Mouse (Mus musculus) stomach, embryonic 16.5 days (tissue): ENCODE results near the gene Colq. TPM values are rescaled to one million over a fixed set of nuclear protein-coding genes. Genes with fewer than 3 reads are reported as not detected.

Experiments used
- ATAC-seq: fragments of 200-750 bp; cut with Nextera tagmentation; 2 replicates; pipeline ENCODE4 v1.8.0; 2017; ENCODE audit warnings: moderate number of reproducible peaks, moderate TSS enrichment; ENCODE audit not compliant: insufficient read depth, low FRiP score
- H3K27ac ChIP-seq: fragments of 300-500 bp; sonication (generic); 2 replicates; pipeline ENCODE4 v1.5.1; 2014; ENCODE audit warnings: low read length
- H3K27me3 ChIP-seq: fragments of 300-500 bp; sonication (generic); 2 replicates; pipeline ENCODE4 v1.6.1; 2014; ENCODE audit warnings: low read length, control low read depth, mixed read lengths; ENCODE audit not compliant: control insufficient read depth, insufficient read depth
- H3K36me3 ChIP-seq: fragments of 300-500 bp; sonication (generic); 2 replicates; pipeline ENCODE4 v1.6.1; 2014; ENCODE audit warnings: low read length; ENCODE audit not compliant: control insufficient read depth, insufficient read depth
- H3K4me1 ChIP-seq: fragments of 300-500 bp; sonication (generic); 2 replicates; pipeline ENCODE4 v1.6.1; 2014; ENCODE audit warnings: low read length, control low read depth, mixed read lengths; ENCODE audit not compliant: control insufficient read depth, insufficient read depth
- H3K4me2 ChIP-seq: fragments of 300-500 bp; sonication (generic); 2 replicates; pipeline ENCODE4 v1.6.1; 2014; ENCODE audit warnings: low read depth, low read length, mixed read lengths
- H3K4me3 ChIP-seq: fragments of 300-500 bp; sonication (generic); replicated peaks from 2 replicates; pipeline ENCODE4 v1.5.1; 2014; ENCODE audit warnings: mild to moderate bottlenecking, low read length
- H3K9ac ChIP-seq: fragments of 300-500 bp; sonication (generic); 2 replicates; pipeline ENCODE4 v1.6.1; 2014; ENCODE audit warnings: low read length
- H3K9me3 ChIP-seq: fragments of 300-500 bp; sonication (generic); replicated peaks from 2 replicates; pipeline ENCODE4 v1.6.1; 2016; ENCODE audit warnings: low read length, control low read depth; ENCODE audit not compliant: control insufficient read depth
- WGBS: fragments of 180-500 bp; shearing (Covaris S2); extraction: QIAGEN DNeasy Blood & Tissue Kit; methylation state at CpG from one replicate; pipeline ENCODE4 v1.1.7; 2014; 5-methylcytosine and 5-hydroxymethylcytosine counted together
- polyA plus RNA-seq: library from polyadenylated mRNA; unstranded; fragments of >200 nt; fragmentation: Nextera tagmentation; extraction: Ambion mirVana; gene quantifications from 2 replicates; pipeline ENCODE4 v1.2.1, GENCODE M21; 2015

Gene Colq
- polyA plus RNA-seq, 1 experiment from 2014 or later: 2.1 TPM

GRCm38 (mm10) chr14:31519165-31519564, 72.0 kb downstream of the Colq start:
- Histone ChIP-seq H3K9ac (no peak overlapping the region), H3K36me3 (no peaks in the 10 kb centered on the region), H3K4me3 (no peak overlapping the region), H3K9me3 (peaks cover 6% of the 10 kb centered on the region; the same call in 1 of the 2 replicates), H3K27me3 (no peaks in the 10 kb centered on the region), H3K4me2 (peak overlapping the region; percentile 33; the same call in 1 of the 2 replicates), H3K27ac (no peak overlapping the region), H3K4me1 (peaks cover 4% of the 10 kb centered on the region; the same call in 1 of the 2 replicates)
- 24% methylated on average over 3 of the region's 3 CpGs for WGBS
- ATAC-seq: peak; percentile 75; the same call in 1 of the 2 replicates

- no peak overlapping the region for H3K4me2 ChIP-seq
- H3K9me3 ChIP-seq: peaks cover 7% of the 10 kb centered on the region; the same call in 1 of the 2 replicates
- H3K4me1 ChIP-seq: peaks cover 4% of the 10 kb centered on the region; the same call in 1 of the 2 replicates
- H3K27me3 ChIP-seq: no peaks in the 10 kb centered on the region
- 88% methylated on average over 2 of the region's 2 CpGs for WGBS
- no peak overlapping the region for H3K4me3 ChIP-seq
- no peak overlapping the region for H3K9ac ChIP-seq
- H3K36me3 ChIP-seq: no peaks in the 10 kb centered on the region
- ATAC-seq: no peak
- H3K27ac ChIP-seq: no peak overlapping the region
These were observed 75.2 kb downstream of the Colq start for GRCm38 (mm10) chr14:31515895-31516294.

GRCm38 (mm10) chr14:31510322-31510721, 80.8 kb downstream of the Colq start:
- Histone ChIP-seq H3K9ac (no peak overlapping the region), H3K4me2 (no peak overlapping the region), H3K27ac (no peak overlapping the region), H3K9me3 (peaks cover 7% of the 10 kb centered on the region; the same call in 1 of the 2 replicates), H3K4me3 (no peak overlapping the region), H3K36me3 (peaks cover 26% of the 10 kb centered on the region), H3K4me1 (no peaks in the 10 kb centered on the region), H3K27me3 (no peaks in the 10 kb centered on the region)
- 86% methylated on average over 3 of the region's 3 CpGs for WGBS
- no peak for ATAC-seq

- Histone ChIP-seq H3K4me2 (no peak overlapping the region), H3K4me1 (no peaks in the 10 kb centered on the region), H3K36me3 (peaks cover 26% of the 10 kb centered on the region), H3K4me3 (no peak overlapping the region), H3K27ac (no peak overlapping the region), H3K27me3 (no peaks in the 10 kb centered on the region), H3K9ac (no peak overlapping the region), H3K9me3 (peaks cover 7% of the 10 kb centered on the region; the same call in 1 of the 2 replicates)
- WGBS: 95% methylated on average over 2 of the region's 2 CpGs
- no peak for ATAC-seq
These were observed 81.2 kb downstream of the Colq start for GRCm38 (mm10) chr14:31509911-31510310.

- H3K27ac ChIP-seq: no peak overlapping the region
- WGBS: 88% methylated on average over 6 of the region's 6 CpGs
- no peaks in the 10 kb centered on the region for H3K27me3 ChIP-seq
- no peak overlapping the region for H3K9ac ChIP-seq
- no peak overlapping the region for H3K4me3 ChIP-seq
- no peak for ATAC-seq
- no peaks in the 10 kb centered on the region for H3K9me3 ChIP-seq
- H3K4me2 ChIP-seq: no peak overlapping the region
- H3K36me3 ChIP-seq: peaks cover 42% of the 10 kb centered on the region
- no peaks in the 10 kb centered on the region for H3K4me1 ChIP-seq
These were observed 84.7 kb downstream of the Colq start for GRCm38 (mm10) chr14:31506456-31506855.

- peaks cover 37% of the 10 kb centered on the region for H3K36me3 ChIP-seq
These were observed 87.7 kb downstream of the Colq start for GRCm38 (mm10) chr14:31503406-31503805.

GRCm38 (mm10) chr14:31499526-31499925, 91.6 kb downstream of the Colq start:
- H3K4me1 ChIP-seq: peaks cover 16% of the 10 kb centered on the region
- no peak for ATAC-seq
- H3K27me3 ChIP-seq: no peaks in the 10 kb centered on the region
- no peak overlapping the region for H3K27ac ChIP-seq
- WGBS: 81% methylated on average over 1 of the region's 1 CpGs
- H3K9ac ChIP-seq: no peak overlapping the region
- no peak overlapping the region for H3K4me2 ChIP-seq
- H3K9me3 ChIP-seq: no peaks in the 10 kb centered on the region
- H3K36me3 ChIP-seq: peaks cover 16% of the 10 kb centered on the region
- H3K4me3 ChIP-seq: no peak overlapping the region

More at GRCm38 (mm10) chr14:31503406-31503805, 87.7 kb downstream of the Colq start:
- Histone ChIP-seq H3K4me2 (no peak overlapping the region), H3K27ac (no peak overlapping the region), H3K27me3 (no peaks in the 10 kb centered on the region), H3K9me3 (no peaks in the 10 kb centered on the region), H3K4me1 (no peaks in the 10 kb centered on the region), H3K4me3 (no peak overlapping the region), H3K9ac (no peak overlapping the region)
- no peak for ATAC-seq
- 87% methylated on average over 13 of the region's 13 CpGs for WGBS

GRCm38 (mm10) chr14:31496241-31496646, 94.9 kb downstream of the Colq start:
- Histone ChIP-seq H3K4me2 (peak overlapping the region; percentile 91), H3K27me3 (no peaks in the 10 kb centered on the region), H3K4me1 (peaks cover 24% of the 10 kb centered on the region), H3K36me3 (peaks cover 5% of the 10 kb centered on the region), H3K27ac (no peak overlapping the region), H3K9ac (peak overlapping the region; percentile 96), H3K4me3 (peak overlapping the region; percentile 92), H3K9me3 (no peaks in the 10 kb centered on the region)
- no peak for ATAC-seq
- WGBS: 31% methylated on average over 7 of the region's 7 CpGs

- H3K4me3 ChIP-seq: peak overlapping the region; percentile 92
- H3K27ac ChIP-seq: peak overlapping the region; percentile 82
- H3K36me3 ChIP-seq: peaks cover 5% of the 10 kb centered on the region
- peak overlapping the region; percentile 96 for H3K9ac ChIP-seq
- ATAC-seq: no peak
- H3K4me1 ChIP-seq: peaks cover 24% of the 10 kb centered on the region
- WGBS: 2% methylated on average over 8 of the region's 8 CpGs
- no peaks in the 10 kb centered on the region for H3K9me3 ChIP-seq
- peak overlapping the region; percentile 91 for H3K4me2 ChIP-seq
- H3K27me3 ChIP-seq: no peaks in the 10 kb centered on the region
These were observed 95.6 kb downstream of the Colq start for GRCm38 (mm10) chr14:31495538-31495937.
